Mouse (Mus musculus) heart, postnatal 10 days (tissue): ENCODE measurements at regions not wholly inside any gene's neighbourhood (a gene's known extent, or its start where the extent isn't known, plus 50 kb on each side); places are given as distances from the start of the nearest gene placed in this dataset.
"Not testable (repeated sequence)": the region's sequence is repeated elsewhere in the genome, so short reads cannot be mapped to it uniquely, and the experiment has no call there.

Experiments
- DNase-seq, 2 experiments: peaks; one replicate each; pipeline ENCODE4 v3.0.0; 2021
- intact Hi-C: fragments of 180-260 bp; cut with DNase I; formaldehyde crosslinking; loops from one replicate; pipeline ENCODE4 v1.15.1; 2025

DNA sequence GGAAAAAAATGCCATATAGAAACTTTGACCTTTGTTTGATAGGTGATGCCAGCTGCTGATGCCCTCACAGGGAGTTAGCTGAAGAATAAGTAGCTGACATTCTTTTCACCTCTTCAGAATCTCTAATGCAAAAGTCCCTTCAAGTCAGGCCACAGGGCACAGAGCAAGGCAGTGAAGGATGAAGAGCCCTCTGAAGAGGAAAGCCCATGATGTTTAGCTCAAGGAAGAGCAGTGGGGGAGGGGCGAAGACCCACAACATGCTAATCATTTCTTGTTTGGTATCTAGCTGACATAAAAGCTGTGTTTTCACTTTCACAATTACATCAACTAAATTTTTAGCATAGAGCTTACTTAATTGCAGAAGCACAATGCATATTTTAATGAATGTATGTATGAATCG lies 1108.4 kb downstream of the Trim52 start:
- no peak for DNase-seq
- intact Hi-C loops, result no loop called here

- no peak for DNase-seq
- intact Hi-C loops, result no loop called here
Measured at GRCm38 (mm10) chr14:107264182-107264581, 1158.2 kb downstream of the Trim52 start.

DNA sequence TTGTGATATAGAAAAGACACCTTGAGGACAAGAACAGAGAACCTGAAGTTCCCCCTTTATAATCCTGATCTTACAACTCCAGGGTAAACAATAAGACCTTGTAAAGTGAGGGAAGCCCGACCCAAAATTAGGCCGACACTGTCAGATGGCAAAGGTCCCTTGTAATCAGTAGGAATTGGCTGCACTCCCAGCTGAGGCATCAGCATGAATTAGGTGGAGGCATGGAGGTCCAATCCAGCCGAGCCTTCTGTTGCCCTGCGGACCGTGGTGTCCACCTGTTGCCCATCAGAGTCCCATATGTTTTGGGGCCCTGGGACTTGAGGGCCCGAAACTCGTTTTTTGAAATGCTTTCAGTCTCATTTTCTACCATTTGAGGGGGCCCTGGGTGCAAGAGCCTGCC lies 1174.3 kb downstream of the Trim52 start:
- DNase-seq, intact Hi-C loops: not testable (repeated sequence)

DNA sequence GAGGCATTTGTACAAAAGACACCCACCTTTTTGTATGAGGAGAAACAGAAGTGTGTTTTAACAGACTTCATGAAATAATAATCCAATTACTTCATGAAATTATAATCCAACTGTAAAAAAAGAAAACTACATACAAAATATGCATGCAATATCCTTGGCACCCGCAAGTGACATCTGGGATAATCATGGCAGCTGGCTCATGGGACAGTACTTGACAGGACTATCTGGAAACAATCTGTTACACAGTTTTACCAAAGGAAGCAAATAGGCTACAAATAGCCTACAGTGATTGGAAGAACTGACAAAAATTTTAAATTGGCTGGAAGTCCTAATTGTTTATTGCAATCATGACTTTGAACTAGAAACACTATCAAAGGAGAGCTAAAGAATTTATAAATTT lies 1223.3 kb downstream of the Trim52 start:
- intact Hi-C loops, result loop anchor here (10.0 kb wide), 1 partner anchor 1935 kb away; no protein-coding TSS in a partner anchor
- no peak for DNase-seq

- intact Hi-C loops, result no loop called here
Measured at GRCm38 (mm10) chr14:107340205-107340604, 1234.2 kb downstream of the Trim52 start.

GRCm38 (mm10) chr14:107362788-107363187 lies 1256.8 kb downstream of the Trim52 start:
- intact Hi-C loops, result no loop called here
- no peak for DNase-seq

More at GRCm38 (mm10) chr14:107340205-107340604, 1234.2 kb downstream of the Trim52 start:
- DNase-seq, result no peak
